Comparison of ENCODE assay signal across 8 mouse cellular contexts in genomic region chr14:32861149-32861581, GRCm38 (mm10). TPM values are rescaled to one million over a fixed set of nuclear protein-coding genes. Genes with fewer than 3 reads are reported as not detected.
DNase-seq lines count a peak whose midpoint lies in the region; ATAC-seq lines count a peak whose summit lies in the region.

No protein-coding gene starts in this region.

- H3K9ac ChIP-seq in heart, embryonic 16.5 days (ENCODE audit: low read length): peak overlapping the region; percentile 0; the same call in 1 of the 2 replicates

- peak overlapping the region; percentile 55 for H3K4me2 ChIP-seq in heart, embryonic 16.5 days (ENCODE audit: low read depth, low read length)

- H3K4me3 ChIP-seq in brown adipose tissue, adult 24 weeks (ENCODE audit: insufficient read depth, low read depth, low read length): no peak overlapping the region
- H3K4me3 ChIP-seq in heart, embryonic 16.5 days (ENCODE audit: low read length): peak overlapping the region; percentile 13; the same call in 1 of the 2 replicates

- ATAC-seq in heart, embryonic 16.5 days (replicated peaks; ENCODE audit: extremely low read depth, insufficient read depth, low FRiP score): peak; percentile 87

- no peaks in the 10 kb centered on the region for H3K9me3 ChIP-seq in heart, embryonic 16.5 days (replicated peaks; ENCODE audit: control insufficient read depth, low read length)

- peak; percentile 45 for DNase-seq in embryo, embryonic 11 days
- peak; percentile 30 for DNase-seq in liver
- DNase-seq in B cell, adult 2 months: no peak
- DNase-seq in right cerebral cortex, postnatal 36 days (ENCODE audit: low spot score in 2 of 2): no peak
- no peak for DNase-seq in Muller cell, postnatal 12 days (ENCODE audit: inconsistent ontology term)
- no peak for DNase-seq in adrenal gland, adult (ENCODE audit: inconsistent age in 2 of 2, low spot score in 1 of 2)

- H3K36me3 ChIP-seq in heart, embryonic 16.5 days (ENCODE audit: control insufficient read depth, insufficient read depth): peaks cover 5% of the 10 kb centered on the region

- H3K27me3 ChIP-seq in heart, embryonic 16.5 days (ENCODE audit: control insufficient read depth, insufficient read depth, low read length): no peaks in the 10 kb centered on the region

- WGBS in heart, embryonic 16.5 days: 5% methylated on average over 6 of the region's 6 CpGs

- H3K27ac ChIP-seq in brown adipose tissue, adult 24 weeks (replicated peaks; ENCODE audit: low read depth, low read length): peak overlapping the region; percentile 31; the same call in 1 of the 2 replicates
- H3K27ac ChIP-seq in heart, embryonic 16.5 days (ENCODE audit: low read length): peak overlapping the region; percentile 92

- H3K4me1 ChIP-seq in brown adipose tissue, adult 24 weeks (ENCODE audit: control insufficient read depth, insufficient read depth, insufficient read length, low read length): peaks cover 3% of the 10 kb centered on the region; the same call in 1 of the 2 replicates
- peaks cover 36% of the 10 kb centered on the region for H3K4me1 ChIP-seq in heart, embryonic 16.5 days (ENCODE audit: control insufficient read depth, insufficient read depth, low read length)

RNA-seq across cellular contexts. Expression of gene Vstm4, which starts 4.6 kb away (rescaled TPM):
- polyA plus RNA-seq in brown adipose tissue, adult 24 weeks (2012; ENCODE audit: insufficient read depth, insufficient read length, missing spikeins): 2.4 and 3.0 TPM in 2 replicates
- 24.1 and 24.2 TPM in 2 replicates for polyA plus RNA-seq in heart, embryonic 16.5 days (2015; fragmentation: Nextera tagmentation; extraction: Ambion mirVana)

RNA-seq across cellular contexts. Expression of gene Fam170b, which starts 27.4 kb away (rescaled TPM):
- polyA plus RNA-seq in brown adipose tissue, adult 24 weeks (2012; ENCODE audit: insufficient read depth, insufficient read length, missing spikeins): not detected in 2 replicates
- polyA plus RNA-seq in heart, embryonic 16.5 days (2015; fragmentation: Nextera tagmentation; extraction: Ambion mirVana): not detected in 2 replicates

Comparison
In these comparisons a context has a peak if more than half of its experiments do, and no peak if none do; other contexts are left out.
1. DNase-seq: peak in embryo, embryonic 11 days (single experiment) and liver (single experiment); none in B cell, adult 2 months (0 of 2), right cerebral cortex, postnatal 36 days (0 of 2), Muller cell, postnatal 12 days (single experiment) and adrenal gland, adult (0 of 2).